Mouse (Mus musculus): ENCODE measurements at regions not wholly inside any gene's neighbourhood (a gene's known extent, or its start where the extent isn't known, plus 50 kb on each side); places are given as distances from the start of the nearest gene placed in this dataset.

- intact Hi-C loops (cut with DNase I) = no loop called here
- peak; percentile 34 for DNase-seq
Measured at GRCm38 (mm10) chr12:106841996-106842395, 646.4 kb upstream of the 3110018I06Rik start.

DNA sequence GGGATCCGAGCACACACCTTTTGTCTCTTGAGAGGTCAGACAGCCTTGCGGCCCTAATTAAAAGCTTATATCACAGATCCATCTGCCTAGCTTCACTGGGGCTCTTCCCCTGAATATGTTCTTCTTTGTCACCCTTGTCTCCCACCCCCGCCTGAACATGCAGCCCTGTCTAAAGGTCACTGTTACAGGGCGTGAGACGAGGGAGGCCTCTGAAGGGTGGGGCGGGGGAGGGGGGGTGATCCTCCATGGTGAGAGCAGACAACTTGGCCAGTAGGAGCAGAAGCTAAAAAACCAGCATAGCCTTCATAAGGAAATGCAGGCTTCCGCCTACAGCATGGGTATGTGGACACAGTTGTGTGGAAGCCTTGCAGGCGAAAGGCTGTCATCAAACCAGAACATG lies 646.0 kb upstream of the 3110018I06Rik start:
- intact Hi-C loops (cut with DNase I) = no loop called here

DNA sequence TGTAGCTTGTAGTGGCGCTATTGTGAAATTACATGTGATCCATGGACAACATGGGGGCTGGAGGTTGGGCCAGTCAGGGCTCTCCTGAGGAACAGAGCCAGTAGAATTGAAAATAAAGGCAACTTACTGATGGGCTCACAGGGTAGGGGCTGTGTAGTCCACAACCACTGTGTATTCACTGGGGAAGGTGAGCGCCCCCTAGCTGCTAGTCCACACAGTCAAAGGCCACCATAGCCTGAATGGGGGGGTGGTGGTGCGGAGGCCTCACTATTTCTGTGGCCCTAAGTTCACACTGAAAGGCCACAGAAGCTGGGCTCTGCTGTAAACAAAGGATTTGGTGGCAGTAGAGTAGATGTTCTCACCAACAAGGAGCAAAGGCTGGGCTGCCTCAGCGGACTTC lies 636.8 kb upstream of the 3110018I06Rik start:
- DNase-seq = no peak
- intact Hi-C loops (cut with DNase I) = no loop called here

More for the DNA sequence above, 646.0 kb upstream of the 3110018I06Rik start:
- no peak for DNase-seq

GRCm38 (mm10) chr12:106852736-106853135 lies 635.7 kb upstream of the 3110018I06Rik start:
- DNase-seq = peak; percentile 19
- intact Hi-C loops (cut with DNase I) = no loop called here

GRCm38 (mm10) chr12:106853711-106854240 lies 634.7 kb upstream of the 3110018I06Rik start:
- intact Hi-C loops (cut with DNase I) = no loop called here

GRCm38 (mm10) chr12:106855520-106855919 lies 632.9 kb upstream of the 3110018I06Rik start:
- DNase-seq = peak; percentile 48
- intact Hi-C loops (cut with DNase I) = no loop called here

More at GRCm38 (mm10) chr12:106853711-106854240, 634.7 kb upstream of the 3110018I06Rik start:
- DNase-seq = no peak

DNA sequence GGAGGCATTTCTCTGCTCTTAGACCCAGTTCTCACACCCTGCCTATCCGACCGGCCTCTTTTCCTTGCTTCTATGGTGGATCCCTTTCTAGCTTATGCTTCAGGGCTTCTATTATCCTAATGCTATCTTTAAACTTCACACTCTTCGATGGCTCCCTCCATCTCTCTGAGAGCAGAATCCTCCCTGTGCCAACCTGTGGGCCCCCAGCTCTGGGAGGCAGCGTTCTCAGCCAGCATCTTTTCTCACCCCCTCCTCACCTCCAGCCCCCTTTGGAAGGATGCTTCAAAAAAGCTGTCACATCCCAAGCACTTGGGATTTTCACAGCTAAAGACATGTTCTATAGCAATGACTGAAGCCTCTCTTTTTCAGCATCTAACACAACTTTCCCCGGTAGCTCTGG lies 626.8 kb upstream of the 3110018I06Rik start:
- no peak for DNase-seq

GRCm38 (mm10) chr12:106864076-106864475 lies 624.4 kb upstream of the 3110018I06Rik start:
- intact Hi-C loops (cut with DNase I) = no loop called here
- no peak for DNase-seq

More for the DNA sequence above, 626.8 kb upstream of the 3110018I06Rik start:
- intact Hi-C loops (cut with DNase I) = no loop called here

DNA sequence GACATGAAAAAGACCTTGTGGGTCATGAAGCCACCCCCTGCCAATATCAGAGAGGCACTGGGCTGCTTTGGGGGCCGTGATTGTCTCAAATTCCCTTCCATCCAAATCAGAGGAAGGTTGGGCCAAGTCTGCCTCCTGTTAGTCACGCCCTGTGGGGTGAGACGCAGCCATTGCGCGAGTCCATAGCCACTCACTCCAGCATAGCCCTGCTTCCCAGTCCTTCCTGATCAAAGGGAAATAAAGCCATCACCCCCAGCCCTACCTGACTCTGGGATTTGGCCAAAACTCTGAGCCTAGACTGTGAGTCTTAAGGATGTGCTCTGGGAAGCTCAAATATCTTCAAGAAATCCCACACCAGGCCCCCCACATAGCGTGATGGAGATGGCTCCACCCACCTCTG lies 620.4 kb upstream of the 3110018I06Rik start:
- intact Hi-C loops (cut with DNase I) = no loop called here
- DNase-seq = no peak

GRCm38 (mm10) chr12:106871481-106871880 lies 617.0 kb upstream of the 3110018I06Rik start:
- intact Hi-C loops (cut with DNase I) = no loop called here
- DNase-seq = no peak

DNA sequence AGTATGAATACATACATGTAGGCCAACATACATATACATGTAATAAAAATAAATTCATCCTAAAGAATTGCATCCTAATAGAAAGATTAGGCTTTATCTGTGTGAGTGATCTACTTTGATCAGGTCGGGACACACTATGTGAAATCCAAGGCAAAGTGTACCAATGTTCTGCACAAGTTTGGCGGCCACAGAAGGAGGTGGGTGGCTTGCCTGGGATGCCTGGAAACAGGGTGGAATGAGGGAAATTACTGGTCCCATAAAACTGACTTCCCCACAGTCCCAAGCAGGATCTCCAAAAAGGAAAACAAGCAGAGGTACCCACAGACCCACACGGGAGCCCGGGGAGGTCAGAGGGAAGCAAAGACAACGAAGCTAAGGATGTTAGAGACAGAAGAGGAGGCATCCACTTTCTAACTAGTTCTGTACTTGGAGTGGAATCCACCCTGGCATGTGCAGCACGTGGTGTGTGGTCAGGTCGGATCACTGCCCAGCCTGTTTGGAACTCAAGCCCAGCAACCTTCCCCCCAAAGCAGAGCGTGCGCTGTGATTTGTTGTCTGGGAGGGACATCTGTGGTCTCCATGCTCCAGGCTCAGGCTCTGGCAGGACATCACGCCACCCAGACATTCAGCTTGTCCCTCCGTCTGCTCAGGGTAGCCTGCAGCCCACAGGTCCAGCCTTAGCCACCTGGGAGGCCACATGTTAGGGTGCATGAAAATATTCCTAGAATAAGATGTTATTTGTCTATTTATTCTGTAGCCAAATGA lies 615.3 kb upstream of the 3110018I06Rik start:
- intact Hi-C loops (cut with DNase I) = no loop called here
- peak; percentile 14 for DNase-seq

DNA sequence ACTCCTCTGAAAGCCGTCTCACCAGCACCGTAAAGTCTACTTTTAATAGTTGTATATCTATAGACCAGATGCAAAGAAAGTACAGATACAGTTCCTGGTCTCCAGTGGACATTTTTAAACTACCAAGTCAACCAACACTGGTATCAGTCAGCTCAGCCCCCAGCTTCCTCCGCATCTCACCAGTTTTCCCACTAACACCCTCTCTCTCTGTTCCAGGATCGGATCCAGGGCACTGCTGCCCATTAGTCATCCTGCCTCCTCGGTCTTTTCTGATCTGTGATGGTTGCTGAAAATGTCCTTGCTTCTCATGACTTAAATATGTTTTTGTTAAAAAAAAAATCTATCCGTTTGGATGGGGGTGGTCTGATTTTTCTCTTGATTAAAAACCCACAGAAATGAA lies 598.1 kb upstream of the 3110018I06Rik start:
- no peak for DNase-seq
- intact Hi-C loops (cut with DNase I) = no loop called here

GRCm38 (mm10) chr12:106894061-106894460 lies 594.4 kb upstream of the 3110018I06Rik start:
- intact Hi-C loops (cut with DNase I) = no loop called here
- DNase-seq = no peak

- no peak for DNase-seq
- intact Hi-C loops (cut with DNase I) = no loop called here
Measured at GRCm38 (mm10) chr12:106904202-106904601, 584.2 kb upstream of the 3110018I06Rik start.

DNA sequence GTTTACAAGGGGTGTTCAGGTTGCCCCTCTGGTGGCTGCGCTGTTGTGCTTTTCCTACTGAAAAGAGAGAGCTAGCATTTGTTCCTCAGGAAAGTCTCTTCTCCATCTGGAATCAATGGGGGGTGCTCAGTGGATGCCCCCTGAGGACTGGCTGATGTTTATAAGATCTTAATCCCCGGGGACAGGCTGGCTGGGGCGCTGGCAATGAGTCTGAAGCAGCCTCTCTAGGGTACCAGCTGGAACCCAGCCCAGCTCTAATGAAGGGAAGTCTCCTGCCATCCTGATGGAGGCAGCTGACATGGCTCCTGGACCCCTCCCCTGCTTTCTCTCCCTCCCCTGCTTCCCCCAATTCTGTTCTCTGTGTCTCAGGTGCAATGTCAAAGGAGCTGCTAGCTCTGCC lies 575.6 kb upstream of the 3110018I06Rik start:
- intact Hi-C loops (cut with DNase I) = no loop called here
- no peak for DNase-seq

DNA sequence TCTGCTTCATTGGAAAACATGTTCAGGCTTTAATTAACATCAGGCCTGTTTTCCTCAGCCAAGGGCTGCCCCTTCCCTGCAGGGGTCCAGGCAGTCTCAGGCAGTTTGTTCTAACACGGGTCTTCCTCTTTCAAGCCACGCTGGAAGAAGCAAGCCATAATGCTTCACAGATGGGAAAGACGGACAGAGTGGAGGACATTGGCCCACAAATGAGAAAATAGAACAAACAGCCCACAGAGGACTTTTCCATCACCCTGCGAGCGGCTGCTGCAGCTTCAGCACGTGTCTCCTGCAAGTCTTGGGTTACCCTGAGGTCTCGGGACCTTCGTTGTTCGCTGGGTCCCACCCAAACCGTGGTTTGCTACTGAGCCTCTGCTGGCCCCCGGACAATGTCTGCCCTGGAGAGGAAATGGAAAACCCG lies 565.9 kb upstream of the 3110018I06Rik start:
- intact Hi-C loops (cut with DNase I) = no loop called here
- peak; percentile 47 for DNase-seq

- intact Hi-C loops (cut with DNase I) = no loop called here
- DNase-seq = no peak
Measured at GRCm38 (mm10) chr12:106928389-106928788, 560.0 kb upstream of the 3110018I06Rik start.

DNA sequence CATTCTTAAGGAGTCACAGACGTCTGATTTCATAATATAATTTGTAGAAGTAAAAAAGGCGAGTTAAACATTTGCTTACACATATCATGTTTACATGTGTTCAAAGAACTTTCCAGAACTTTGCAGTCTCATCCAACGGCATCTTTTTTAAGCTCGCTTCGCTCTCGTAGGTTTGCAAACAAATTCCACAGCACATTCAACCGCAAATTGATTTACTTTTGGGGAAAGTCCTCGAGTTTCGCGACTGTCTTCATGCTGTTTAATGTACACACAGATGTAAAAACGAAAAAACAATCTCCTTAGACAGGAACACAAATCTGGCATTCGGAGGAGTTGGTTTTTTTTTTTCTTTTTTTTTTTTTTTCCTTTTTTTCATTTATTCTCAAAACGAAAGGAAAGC lies 559.3 kb upstream of the 3110018I06Rik start:
- intact Hi-C loops (cut with DNase I) = no loop called here
- DNase-seq = no peak

DNA sequence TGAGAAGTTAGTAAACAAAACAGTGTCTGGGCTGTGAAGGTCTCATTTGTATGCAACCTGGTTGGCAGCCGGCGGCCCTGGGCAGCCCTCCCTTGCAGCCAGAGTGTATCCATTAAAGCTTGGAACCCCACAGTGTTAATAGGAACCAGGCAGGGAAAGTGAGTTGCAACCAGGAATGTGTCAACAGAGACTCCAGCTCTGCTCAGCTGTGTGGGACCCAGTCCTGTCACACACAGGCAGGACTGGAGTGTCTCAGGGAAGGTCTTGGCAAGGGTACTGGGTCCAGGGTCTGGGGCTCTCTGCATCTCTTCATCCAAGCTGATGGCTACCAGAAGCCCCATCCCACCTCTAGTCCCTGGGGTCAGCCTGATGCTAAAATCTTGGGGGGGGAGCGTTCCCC lies 556.8 kb upstream of the 3110018I06Rik start:
- no peak for DNase-seq
- intact Hi-C loops (cut with DNase I) = no loop called here

DNA sequence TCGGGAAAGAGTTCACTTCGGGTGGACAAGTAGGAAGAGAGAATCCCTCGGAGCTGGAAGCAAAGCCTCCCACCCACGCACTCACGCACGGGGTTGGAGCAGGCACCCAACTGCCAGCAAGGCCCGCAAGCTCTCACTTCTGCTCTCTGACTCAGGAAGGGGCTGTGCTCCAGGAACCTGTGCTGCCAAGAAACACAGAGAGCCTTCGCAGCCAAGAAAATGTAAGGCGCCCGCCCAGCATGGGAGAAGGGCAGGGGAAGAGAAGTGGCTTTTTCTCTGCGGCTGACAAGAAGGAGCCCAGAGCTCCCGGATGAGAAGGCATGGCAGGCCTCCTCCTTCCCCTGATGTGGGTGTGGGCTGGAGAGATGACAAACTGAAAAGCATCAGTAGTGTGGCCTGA lies 549.1 kb upstream of the 3110018I06Rik start:
- intact Hi-C loops (cut with DNase I) = no loop called here
- peak; percentile 45 for DNase-seq

DNA sequence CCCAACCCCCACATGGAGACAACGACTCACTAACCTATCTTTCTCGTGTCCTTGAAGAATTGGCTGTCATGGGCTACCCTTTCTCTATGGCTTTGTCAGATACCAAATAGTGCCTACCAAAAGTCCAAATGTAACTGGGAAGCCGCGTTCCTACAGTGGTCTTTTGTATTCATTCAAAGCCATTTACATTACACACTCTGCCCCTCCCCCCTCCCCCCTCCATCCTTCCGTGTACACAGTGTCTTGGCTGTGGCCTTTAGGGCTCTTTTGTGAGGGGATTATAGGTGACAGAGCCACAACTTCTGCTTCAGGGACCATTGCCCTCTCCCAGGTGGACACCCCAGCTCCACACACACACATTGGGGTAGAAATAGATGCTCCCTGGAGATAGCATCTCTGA lies 544.6 kb upstream of the 3110018I06Rik start:
- DNase-seq = no peak
- intact Hi-C loops (cut with DNase I) = no loop called here

GRCm38 (mm10) chr12:106952621-106953020 lies 535.8 kb upstream of the 3110018I06Rik start:
- DNase-seq = no peak

More at GRCm38 (mm10) chr12:106952621-106953020, 535.8 kb upstream of the 3110018I06Rik start:
- intact Hi-C loops (cut with DNase I) = no loop called here

Data from left cerebral cortex, postnatal 4 days (tissue).